Mouse (Mus musculus): ENCODE measurements around the gene Polk. TPM values are rescaled to one million over a fixed set of nuclear protein-coding genes. Genes with fewer than 3 reads are reported as not detected.

The Polk gene
- total RNA-seq (2017): 8.2 to 34.9 TPM (median 12.2 TPM) in 3 replicates

GRCm38 (mm10) chr13:96542081-96542889 lies at the start of gene Polk, which contains the start of gene Col4a3bp:
TSS of gene Polk (minus strand) at chr13:96542579.
TSS of gene Col4a3bp (plus strand) at chr13:96542618.
- ATAC-seq (replicated peaks; ENCODE audit: insufficient number of reproducible peaks, low FRiP score, low TSS enrichment, poor library complexity, severe bottlenecking): peak; percentile 98

- no peak for ATAC-seq (replicated peaks; ENCODE audit: insufficient number of reproducible peaks, low FRiP score, low TSS enrichment, poor library complexity, severe bottlenecking)
These were observed 46.3 kb upstream of the Polk start for GRCm38 (mm10) chr13:96588642-96589041.

GRCm38 (mm10) chr13:96586540-96586939 lies 44.2 kb upstream of the Polk start:
- no peak for ATAC-seq (replicated peaks; ENCODE audit: insufficient number of reproducible peaks, low FRiP score, low TSS enrichment, poor library complexity, severe bottlenecking)

GRCm38 (mm10) chr13:96584201-96584600 lies 41.8 kb upstream of the Polk start:
- ATAC-seq (replicated peaks; ENCODE audit: insufficient number of reproducible peaks, low FRiP score, low TSS enrichment, poor library complexity, severe bottlenecking): no peak

- ATAC-seq (replicated peaks; ENCODE audit: insufficient number of reproducible peaks, low FRiP score, low TSS enrichment, poor library complexity, severe bottlenecking): no peak
These were observed 37.6 kb upstream of the Polk start for GRCm38 (mm10) chr13:96579979-96580378.

GRCm38 (mm10) chr13:96579104-96579503 lies 36.7 kb upstream of the Polk start:
- no peak for ATAC-seq (replicated peaks; ENCODE audit: insufficient number of reproducible peaks, low FRiP score, low TSS enrichment, poor library complexity, severe bottlenecking)

- ATAC-seq (replicated peaks; ENCODE audit: insufficient number of reproducible peaks, low FRiP score, low TSS enrichment, poor library complexity, severe bottlenecking): no peak
These were observed 31.8 kb upstream of the Polk start for GRCm38 (mm10) chr13:96574170-96574569.

- ATAC-seq (replicated peaks; ENCODE audit: insufficient number of reproducible peaks, low FRiP score, low TSS enrichment, poor library complexity, severe bottlenecking): no peak
These were observed 28.6 kb upstream of the Polk start for GRCm38 (mm10) chr13:96571016-96571361.

GRCm38 (mm10) chr13:96570313-96571015 lies 28.1 kb upstream of the Polk start:
- ATAC-seq (replicated peaks; ENCODE audit: insufficient number of reproducible peaks, low FRiP score, low TSS enrichment, poor library complexity, severe bottlenecking): 0 out of 2 replicates have a peak, but pooled peaks have one; percentile 31

- no peak for ATAC-seq (replicated peaks; ENCODE audit: insufficient number of reproducible peaks, low FRiP score, low TSS enrichment, poor library complexity, severe bottlenecking)
These were observed 25.6 kb upstream of the Polk start for GRCm38 (mm10) chr13:96567977-96568376.

- ATAC-seq (replicated peaks; ENCODE audit: insufficient number of reproducible peaks, low FRiP score, low TSS enrichment, poor library complexity, severe bottlenecking): 0 out of 2 replicates have a peak, but pooled peaks have one; percentile 27
These were observed 12.7 kb upstream of the Polk start for GRCm38 (mm10) chr13:96555099-96555498.

- peak; percentile 68 for ATAC-seq (replicated peaks; ENCODE audit: insufficient number of reproducible peaks, low FRiP score, low TSS enrichment, poor library complexity, severe bottlenecking)
These were observed 5.6 kb upstream of the Polk start for GRCm38 (mm10) chr13:96547941-96548340.

GRCm38 (mm10) chr13:96547250-96547649 lies 4.9 kb upstream of the Polk start:
- ATAC-seq (replicated peaks; ENCODE audit: insufficient number of reproducible peaks, low FRiP score, low TSS enrichment, poor library complexity, severe bottlenecking): no peak

- no peak for ATAC-seq (replicated peaks; ENCODE audit: insufficient number of reproducible peaks, low FRiP score, low TSS enrichment, poor library complexity, severe bottlenecking)
These were observed 2.1 kb upstream of the Polk start for GRCm38 (mm10) chr13:96544506-96544905.

- ATAC-seq (replicated peaks; ENCODE audit: insufficient number of reproducible peaks, low FRiP score, low TSS enrichment, poor library complexity, severe bottlenecking): no peak
These were observed 817 bp upstream of the Polk start for GRCm38 (mm10) chr13:96542901-96543891.

GRCm38 (mm10) chr13:96541381-96541780 lies 998 bp downstream of the Polk start:
- no peak for ATAC-seq (replicated peaks; ENCODE audit: insufficient number of reproducible peaks, low FRiP score, low TSS enrichment, poor library complexity, severe bottlenecking)

- no peak for ATAC-seq (replicated peaks; ENCODE audit: insufficient number of reproducible peaks, low FRiP score, low TSS enrichment, poor library complexity, severe bottlenecking)
These were observed 4.3 kb downstream of the Polk start for GRCm38 (mm10) chr13:96538103-96538502.

- no peak for ATAC-seq (replicated peaks; ENCODE audit: insufficient number of reproducible peaks, low FRiP score, low TSS enrichment, poor library complexity, severe bottlenecking)
These were observed 5.4 kb downstream of the Polk start for GRCm38 (mm10) chr13:96536821-96537572.
